Mouse (Mus musculus) liver (tissue): ENCODE measurements around the gene Gna14.

Source experiments
- DNase-seq: peaks from one replicate; pipeline ENCODE4 v3.0.0-alpha.2; 2020; ENCODE audit warnings: mixed read lengths

Gene Gna14

DNA sequence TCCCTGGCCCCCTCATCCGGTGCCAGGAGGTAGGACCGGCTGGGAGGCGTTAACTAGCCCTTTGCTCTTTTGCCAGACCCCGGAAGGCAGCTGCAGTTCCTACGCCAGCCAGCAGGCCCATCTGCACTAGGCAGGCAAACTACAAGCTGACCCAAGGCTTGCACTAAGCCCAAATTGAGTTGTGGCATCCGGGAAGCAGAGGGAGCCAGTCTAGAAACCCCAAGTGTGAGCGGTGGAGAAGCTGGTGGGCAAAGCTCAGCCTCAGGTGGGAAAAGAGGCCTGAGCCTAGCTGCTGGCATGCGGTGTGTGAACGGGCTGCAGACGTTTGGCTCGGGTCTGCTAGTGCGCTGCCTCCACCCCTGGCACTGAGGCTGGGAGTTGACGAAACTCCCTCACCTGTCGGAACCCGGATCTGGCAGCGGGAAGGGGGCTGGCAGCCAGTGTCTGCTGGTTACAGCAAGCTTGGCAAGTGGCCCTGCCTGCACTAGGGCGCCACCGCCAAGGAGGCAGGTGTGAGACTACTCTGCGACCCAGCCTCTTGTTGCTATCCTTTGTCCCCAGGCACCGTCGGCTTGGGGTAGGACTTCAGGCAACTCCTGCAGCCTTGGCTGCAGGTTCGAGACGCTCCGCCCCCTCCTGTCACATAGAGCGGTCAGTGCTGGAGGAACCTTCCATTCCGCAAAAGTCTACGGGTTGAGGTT lies at the start of gene Gna14:
Gene Gna14 (plus strand): TSS at position 232 of the 701 bp plus-strand sequence.
- peak; percentile 66 for DNase-seq

- DNase-seq, result no peak
Measured at GRCm38 (mm10) chr19:16386514-16386913, 49.0 kb upstream of the Gna14 start.

- DNase-seq, result no peak
Measured at GRCm38 (mm10) chr19:16390192-16390795, 45.3 kb upstream of the Gna14 start.

- no peak for DNase-seq
Measured at GRCm38 (mm10) chr19:16394381-16394780, 41.2 kb upstream of the Gna14 start.

- no peak for DNase-seq
Measured at GRCm38 (mm10) chr19:16403101-16403500, 32.5 kb upstream of the Gna14 start.

- DNase-seq, result no peak
Measured at GRCm38 (mm10) chr19:16407727-16408126, 27.8 kb upstream of the Gna14 start.

DNA sequence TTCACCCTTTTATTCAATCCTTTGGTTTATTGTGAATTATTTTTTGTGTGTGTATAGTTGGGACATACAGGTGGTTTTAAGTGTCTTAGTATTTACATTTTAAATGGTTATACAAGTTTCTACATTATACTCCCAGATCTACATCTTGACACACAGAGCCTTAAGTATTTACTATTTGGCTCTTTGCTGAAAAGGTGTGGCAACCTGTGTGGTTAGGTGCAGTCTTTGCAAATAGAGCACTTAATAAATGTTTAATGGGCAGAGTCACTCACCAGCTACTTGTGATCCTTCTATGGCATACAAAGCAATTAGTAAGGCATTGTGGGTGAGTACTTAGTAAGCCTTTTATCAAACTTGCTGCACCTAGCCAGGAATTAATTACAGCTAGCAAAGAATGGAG lies 24.3 kb upstream of the Gna14 start:
- no peak for DNase-seq

DNA sequence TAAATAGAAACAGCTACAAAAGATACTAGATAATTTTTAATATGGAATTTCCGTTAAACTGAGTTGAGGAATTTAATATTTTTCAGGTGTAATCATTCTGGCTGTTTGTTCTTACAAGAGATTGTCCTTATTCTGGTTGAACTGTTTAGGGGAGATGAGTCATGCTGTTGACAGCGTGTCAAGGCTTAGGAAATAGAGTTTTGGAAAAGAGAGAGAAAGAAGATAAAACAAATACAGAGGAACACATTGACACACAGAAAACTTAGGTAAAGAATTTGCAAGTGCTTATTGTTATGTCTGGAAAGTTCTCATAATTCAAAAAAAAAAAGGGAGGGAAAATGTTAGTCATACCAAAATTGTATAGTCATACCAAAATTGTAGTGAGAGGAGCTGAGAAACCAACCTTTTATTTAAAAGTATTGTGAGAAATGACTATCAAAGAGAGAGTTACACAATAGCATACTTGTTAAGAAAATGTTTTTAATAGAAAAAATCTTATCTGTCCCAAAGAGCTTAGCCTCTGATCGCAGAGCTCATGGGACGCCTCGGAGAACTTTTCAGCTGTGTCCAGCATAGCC lies 17.4 kb upstream of the Gna14 start:
- DNase-seq, result no peak

GRCm38 (mm10) chr19:16425596-16425995 lies 10.0 kb upstream of the Gna14 start:
- DNase-seq, result no peak

GRCm38 (mm10) chr19:16431368-16431767 lies 4.2 kb upstream of the Gna14 start:
- DNase-seq, result no peak

DNA sequence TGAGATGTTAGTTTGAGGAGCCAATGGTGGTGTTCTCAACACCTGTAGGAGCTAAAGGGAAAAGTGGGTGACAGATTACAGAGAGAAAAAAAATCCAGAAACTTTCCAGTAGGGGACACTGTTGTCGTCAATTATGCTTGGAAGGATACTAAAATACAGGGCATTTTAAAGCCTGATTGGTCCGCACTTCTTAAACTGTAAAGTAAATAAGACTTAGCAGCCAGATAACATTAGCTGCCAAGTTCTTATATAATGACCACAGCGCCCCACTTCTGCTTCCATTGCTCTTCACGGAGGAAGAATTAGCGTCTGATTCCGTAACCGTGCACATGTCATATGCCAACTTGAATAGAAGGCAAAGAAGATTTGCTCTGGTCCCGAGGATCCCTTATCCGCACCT lies 683 bp upstream of the Gna14 start:
- no peak for DNase-seq

GRCm38 (mm10) chr19:16436335-16437169 lies 990 bp downstream of the Gna14 start:
- peak; percentile 25 for DNase-seq

DNA sequence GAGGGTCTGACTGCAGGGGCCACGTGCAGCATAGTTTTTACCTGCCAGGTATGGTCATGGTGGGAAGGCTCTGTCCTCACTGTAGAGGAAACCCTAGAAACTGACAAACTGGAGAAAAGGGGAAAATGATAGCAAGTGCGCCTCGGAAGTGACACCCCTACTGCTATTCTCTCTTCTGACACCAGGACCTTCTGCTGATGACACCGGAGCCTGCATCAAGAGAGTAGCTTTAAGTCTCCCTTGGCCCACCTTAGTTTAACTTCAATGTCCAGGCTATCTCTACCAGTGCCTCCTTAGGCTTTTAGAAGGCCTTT lies 1.6 kb downstream of the Gna14 start:
- no peak for DNase-seq

- DNase-seq, result no peak
Measured at GRCm38 (mm10) chr19:16437906-16438305, 2.3 kb downstream of the Gna14 start.

DNA sequence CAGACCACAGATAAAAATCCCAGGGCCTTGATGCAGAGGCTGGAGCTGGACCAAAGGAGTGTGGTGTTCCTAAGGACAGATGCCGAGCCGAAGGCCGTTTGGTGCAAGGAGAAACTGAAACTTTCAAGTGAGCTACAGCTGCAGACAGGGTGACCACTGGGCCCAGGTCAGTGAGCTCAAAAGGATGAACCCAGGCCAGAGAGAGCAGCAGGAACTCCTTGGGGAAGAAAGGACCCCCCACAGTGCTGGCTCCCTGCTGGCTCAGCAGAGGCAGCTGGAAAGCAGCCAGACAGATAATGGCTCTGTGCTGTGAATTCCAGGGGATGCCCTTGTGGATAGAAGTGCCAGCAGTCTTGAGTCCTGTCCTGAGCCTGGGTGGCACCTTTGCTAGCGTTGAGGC lies 3.7 kb downstream of the Gna14 start:
- DNase-seq, result no peak

DNA sequence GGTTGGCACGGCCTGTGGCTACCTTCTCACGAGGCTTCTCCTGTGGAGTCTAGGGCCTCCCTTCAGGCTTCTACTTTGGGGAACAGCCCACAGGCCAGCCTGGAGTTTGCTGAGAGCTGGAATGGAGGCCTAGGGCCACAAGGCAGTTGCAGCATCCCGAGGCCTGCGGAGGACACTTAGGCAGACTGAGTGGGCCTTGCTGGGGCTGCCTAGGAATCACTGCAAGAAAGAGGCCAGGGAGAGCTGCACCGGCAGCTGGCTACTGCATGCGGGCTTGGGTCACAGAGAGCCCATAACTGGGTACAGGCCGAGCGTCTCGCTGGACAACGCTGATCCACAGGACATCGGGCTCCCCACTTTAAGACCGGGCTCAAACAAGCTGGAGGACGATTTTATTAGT lies 4.3 kb downstream of the Gna14 start:
- DNase-seq, result no peak

DNA sequence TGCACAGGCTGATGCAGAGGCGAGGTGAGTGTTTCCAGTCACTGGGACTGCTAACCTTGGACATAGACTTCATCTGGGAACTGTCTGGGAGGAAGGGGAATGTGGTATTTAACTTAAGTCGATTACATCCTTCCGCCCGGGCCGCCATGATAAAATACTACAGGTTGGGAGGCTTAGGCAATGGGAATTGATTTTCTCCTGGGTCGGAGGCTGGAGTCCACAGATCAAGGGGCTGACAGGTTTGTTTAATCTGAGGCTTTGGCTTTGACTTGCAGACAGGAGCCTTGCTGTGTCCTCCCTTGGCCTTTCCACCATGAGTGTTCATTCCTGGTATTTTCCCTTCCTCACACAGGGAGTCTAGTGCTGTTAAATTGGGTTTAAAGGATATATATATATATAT lies 5.8 kb downstream of the Gna14 start:
- no peak for DNase-seq

DNA sequence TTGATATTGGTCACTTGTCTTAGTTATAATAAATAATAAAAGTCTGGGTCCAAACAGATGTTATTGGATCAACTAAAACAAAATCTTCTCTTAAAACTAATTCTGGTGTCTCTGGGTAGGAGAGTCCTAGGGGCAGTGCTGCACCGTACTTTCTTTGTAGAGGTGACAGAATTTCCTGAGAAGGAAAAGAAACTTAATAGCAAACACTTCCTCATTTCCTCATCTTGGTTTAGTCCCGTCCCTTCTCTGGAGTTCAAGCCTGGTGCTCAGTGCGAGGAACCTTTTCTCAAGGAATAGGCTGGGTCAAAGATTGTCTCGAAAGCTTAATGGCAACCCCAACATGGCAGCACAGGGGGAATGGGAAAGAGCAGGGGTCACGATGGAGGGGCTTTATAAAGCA lies 7.8 kb downstream of the Gna14 start:
- DNase-seq, result no peak

- no peak for DNase-seq
Measured at GRCm38 (mm10) chr19:16446612-16447011, 11.1 kb downstream of the Gna14 start.

GRCm38 (mm10) chr19:16447832-16448621 lies 12.5 kb downstream of the Gna14 start:
- peak; percentile 22 for DNase-seq

DNA sequence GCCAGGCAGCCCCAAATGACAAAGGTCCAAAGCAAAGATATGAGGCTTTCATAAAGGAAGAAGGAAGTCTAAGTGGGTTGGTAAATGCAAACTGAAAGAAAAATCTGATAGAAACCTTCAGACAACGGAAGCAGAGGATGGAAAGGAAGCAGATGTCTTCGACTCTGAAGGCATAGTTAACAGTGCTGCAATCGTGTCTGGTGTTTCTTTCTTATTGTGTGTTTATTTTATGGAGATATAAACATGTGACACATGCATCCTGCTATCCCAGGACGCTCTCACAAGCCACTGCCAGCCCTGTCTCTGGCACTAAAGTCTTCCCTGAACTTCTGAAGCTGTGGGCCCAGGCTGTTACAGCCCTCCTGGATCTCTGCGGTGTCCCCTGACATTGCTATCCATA lies 13.2 kb downstream of the Gna14 start:
- no peak for DNase-seq

- DNase-seq, result no peak
Measured at GRCm38 (mm10) chr19:16450824-16451223, 15.3 kb downstream of the Gna14 start.

DNA sequence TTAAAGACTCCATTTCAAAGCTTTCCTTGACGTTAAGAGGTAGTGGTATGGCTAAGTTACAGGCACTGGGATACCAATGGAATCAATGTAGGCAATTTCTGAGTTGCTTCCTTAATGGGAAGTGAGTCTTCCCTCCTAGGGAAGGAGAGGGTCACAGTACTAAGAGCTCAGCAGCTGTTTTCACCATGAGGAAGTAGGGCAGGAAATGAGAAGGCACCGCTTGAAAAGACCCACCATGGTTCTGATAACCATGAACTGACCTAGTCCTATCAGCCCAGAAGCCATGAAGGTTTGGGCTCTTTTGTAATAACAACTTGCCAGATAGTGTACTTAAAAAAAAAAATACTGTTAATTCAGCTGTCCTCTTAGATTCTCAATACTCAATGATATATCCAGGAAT lies 20.6 kb downstream of the Gna14 start:
- DNase-seq, result no peak
